Comparison of ENCODE assay signal across 12 mouse cellular contexts in genomic region chr2:163386423-163387190, GRCm38 (mm10). TPM values are rescaled to one million over a fixed set of nuclear protein-coding genes. Genes with fewer than 3 reads are reported as not detected.
DNase-seq lines count a peak whose midpoint lies in the region; ATAC-seq lines count a peak whose summit lies in the region.
"Had no signal": no experiment of that assay in that cellular context is flagged by ENCODE, and none has a peak within 500 bp of the region (broad histone marks: within the 10 kb centered on the region; RNA-seq: fewer than 3 reads in every experiment).

No protein-coding gene starts in this region.

- peak; percentile 50 for ATAC-seq in heart, embryonic 11.5 days (replicated peaks; ENCODE audit: insufficient number of reproducible peaks, low FRiP score, low TSS enrichment)
- no peak for ATAC-seq in activated CD4-positive, CD25-positive, alpha-beta regulatory T cell, adult 4 months

- H3K27me3 ChIP-seq in heart, embryonic 11.5 days (ENCODE audit: control insufficient read depth, insufficient read depth, low read length) = no peaks in the 10 kb centered on the region
- H3K27me3 ChIP-seq: kidney, embryonic 15.5 days; limb, embryonic 12.5 days had no signal

- H3K27ac ChIP-seq in heart, embryonic 11.5 days (ENCODE audit: low read depth, low read length) = peak overlapping the region; percentile 46
- H3K27ac ChIP-seq: kidney, embryonic 15.5 days; limb, embryonic 12.5 days had no signal

- no peaks in the 10 kb centered on the region for H3K9me3 ChIP-seq in heart, embryonic 11.5 days (replicated peaks; ENCODE audit: control insufficient read depth, low read length)
- H3K9me3 ChIP-seq: kidney, embryonic 15.5 days; limb, embryonic 12.5 days had no signal

- H3K9ac ChIP-seq in heart, embryonic 11.5 days (ENCODE audit: low read depth, low read length) = peak overlapping the region; percentile 56
- H3K9ac ChIP-seq: kidney, embryonic 15.5 days; limb, embryonic 12.5 days had no signal

- WGBS in heart, embryonic 11.5 days (ENCODE audit: insufficient replicate concordance) = 36% methylated on average over 15 of the region's 15 CpGs

- peak overlapping the region; percentile 54 for H3K4me2 ChIP-seq in heart, embryonic 11.5 days
- H3K4me2 ChIP-seq: kidney, embryonic 15.5 days; limb, embryonic 12.5 days had no signal

- peaks cover 3% of the 10 kb centered on the region; the same call in 1 of the 2 replicates for H3K36me3 ChIP-seq in heart, embryonic 11.5 days (ENCODE audit: control insufficient read depth, insufficient read depth, low read length)
- H3K36me3 ChIP-seq: kidney, embryonic 15.5 days; limb, embryonic 12.5 days had no signal

- peaks cover 51% of the 10 kb centered on the region for H3K4me1 ChIP-seq in heart, embryonic 11.5 days (ENCODE audit: control insufficient read depth, insufficient read depth, low read length)

- no peak overlapping the region for H3K4me3 ChIP-seq in heart, embryonic 11.5 days (ENCODE audit: low read depth, low read length)
- H3K4me3 ChIP-seq: kidney, embryonic 15.5 days; limb, embryonic 12.5 days had no signal

- intact Hi-C loops in left cerebral cortex, postnatal 4 days (cut with DNase I) = no loop called here

- peak; percentile 27 for DNase-seq in kidney, postnatal 14 days
- DNase-seq in kidney, adult 11 months = no peak
- DNase-seq in NIH3T3 (ENCODE audit: low read depth) = peak; percentile 51
- DNase-seq in lung, postnatal 10 days = peak; percentile 50
- DNase-seq in right cerebral cortex, postnatal 4 days = no peak
- DNase-seq in left cerebral cortex, postnatal 4 days = no peak
- DNase-seq: midbrain, embryonic 14.5 days; thymus, adult 2 months had no signal

RNA-seq across cellular contexts. Expression of gene Jph2, which starts 11.2 kb away (rescaled TPM):
- polyA plus RNA-seq in heart, embryonic 11.5 days (2014; fragmentation: Nextera tagmentation; extraction: Ambion mirVana) = 19.5 and 22.7 TPM in 2 replicates
- not detected for polyA plus RNA-seq in activated CD4-positive, CD25-positive, alpha-beta regulatory T cell, adult 4 months (2017; shearing (Covaris generic))
- total RNA-seq in left cerebral cortex, postnatal 4 days (2021) = under 1 TPM; 0.54 to 0.74 TPM

RNA-seq across cellular contexts. Expression of gene Oser1, which starts 37.9 kb away (rescaled TPM):
- polyA plus RNA-seq in heart, embryonic 11.5 days (2014; fragmentation: Nextera tagmentation; extraction: Ambion mirVana) = 60.8 and 64.1 TPM in 2 replicates
- polyA plus RNA-seq in activated CD4-positive, CD25-positive, alpha-beta regulatory T cell, adult 4 months (2017; shearing (Covaris generic)) = 100 to 1,000 TPM; 107 to 116 TPM
- 10 to 100 TPM; 23.3 to 23.7 TPM for total RNA-seq in left cerebral cortex, postnatal 4 days (2021)

RNA-seq across cellular contexts. Expression of gene Gdap1l1, which starts 51.7 kb away (rescaled TPM):
- 0.31 and 0.64 TPM in 2 replicates for polyA plus RNA-seq in heart, embryonic 11.5 days (2014; fragmentation: Nextera tagmentation; extraction: Ambion mirVana)
- polyA plus RNA-seq in activated CD4-positive, CD25-positive, alpha-beta regulatory T cell, adult 4 months (2017; shearing (Covaris generic)) = not detected
- total RNA-seq in left cerebral cortex, postnatal 4 days (2021) = 10 to 100 TPM; 90.8 to 98.3 TPM

Comparison
In these comparisons a context has a peak if more than half of its experiments do, and no peak if none do; other contexts are left out.
1. DNase-seq: peak in kidney, postnatal 14 days (single experiment), NIH3T3 (single experiment) and lung, postnatal 10 days (single experiment); none in kidney, adult 11 months (single experiment), right cerebral cortex, postnatal 4 days (single experiment) and left cerebral cortex, postnatal 4 days (single experiment).
2. RNA of gene Jph2, which starts 11.2 kb away (polyA plus RNA-seq): 19.5 to 22.7 TPM in heart, embryonic 11.5 days; not detected in activated CD4-positive, CD25-positive, alpha-beta regulatory T cell, adult 4 months; every median in the first group is over 10 times any median in the second.